Mouse (Mus musculus) hematopoietic stem cell, adult 5-6 weeks (primary cell): ENCODE data around the gene Dram2. TPM values are rescaled to one million over a fixed set of nuclear protein-coding genes. Genes with fewer than 3 reads are reported as not detected.

ENCODE experiments used
- ATAC-seq, 2 experiments: fragments of 125-278 bp in 1 of 2; replicated peaks in 1 of 2; 2 replicates each; pipeline ENCODE4 v1.8.0; 2016 to 2017; ENCODE audit warnings: inconsistent platforms in 2 of 2, mild to moderate bottlenecking in 2 of 2, moderate number of reproducible peaks in 2 of 2, low read depth in 1 of 2, moderate TSS enrichment in 1 of 2; ENCODE audit not compliant: low FRiP score in 2 of 2, poor library complexity in 2 of 2, severe bottlenecking in 2 of 2, insufficient read depth in 1 of 2, low TSS enrichment in 1 of 2
- total RNA-seq: library from RNA; stranded (forward); fragments of 172-1452, 232-1000 nt; gene quantifications from 2 replicates; pipeline ENCODE4 v1.2.3, GENCODE M21; 2017

The Dram2 gene
- 21.7 and 28.5 TPM in 2 replicates for total RNA-seq

DNA sequence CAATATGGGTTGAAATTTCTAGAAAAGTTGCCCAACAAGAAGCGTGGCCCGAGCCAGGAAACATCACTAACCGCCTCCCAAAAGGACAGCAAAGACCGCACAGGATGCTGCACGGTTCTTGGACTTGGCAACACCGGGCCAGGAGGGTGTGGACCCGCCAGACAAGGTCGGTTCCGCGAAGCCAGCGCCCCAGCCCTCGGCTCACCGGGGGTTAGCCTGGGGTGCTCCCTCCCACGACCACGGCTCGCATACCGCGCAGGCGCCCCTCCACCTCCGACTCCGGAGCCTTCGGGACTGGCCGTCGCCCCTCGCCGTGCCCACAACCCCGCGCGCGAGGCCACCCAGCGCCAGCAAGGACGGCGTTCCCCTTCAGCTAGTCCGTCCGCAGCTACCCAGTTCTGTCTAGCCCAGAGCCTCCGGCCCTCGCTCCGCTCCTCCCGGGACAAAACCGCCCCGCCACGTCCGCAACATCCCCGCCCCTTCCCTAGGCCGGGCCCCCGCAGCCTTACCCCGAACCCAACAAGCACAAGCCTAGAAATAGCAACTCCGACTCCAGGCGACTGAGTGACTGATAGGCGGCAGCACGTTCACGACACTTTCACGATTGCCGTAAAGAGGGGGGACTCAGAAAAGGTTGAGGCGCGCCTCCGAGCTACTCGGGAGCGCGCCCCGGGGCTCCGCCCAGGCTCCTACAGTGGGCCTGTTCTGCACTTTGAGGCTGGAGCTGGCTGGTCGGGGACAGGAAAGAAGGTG lies at the start of gene Dram2, which contains the start of gene Cept1:
Gene Dram2, plus strand, starts transcription at position 628 of the 753 bp plus-strand sequence.
Gene Cept1, minus strand, starts transcription at position 632 of the 753 bp plus-strand sequence.
- ATAC-seq: peak; percentile 88 to 93

DNA sequence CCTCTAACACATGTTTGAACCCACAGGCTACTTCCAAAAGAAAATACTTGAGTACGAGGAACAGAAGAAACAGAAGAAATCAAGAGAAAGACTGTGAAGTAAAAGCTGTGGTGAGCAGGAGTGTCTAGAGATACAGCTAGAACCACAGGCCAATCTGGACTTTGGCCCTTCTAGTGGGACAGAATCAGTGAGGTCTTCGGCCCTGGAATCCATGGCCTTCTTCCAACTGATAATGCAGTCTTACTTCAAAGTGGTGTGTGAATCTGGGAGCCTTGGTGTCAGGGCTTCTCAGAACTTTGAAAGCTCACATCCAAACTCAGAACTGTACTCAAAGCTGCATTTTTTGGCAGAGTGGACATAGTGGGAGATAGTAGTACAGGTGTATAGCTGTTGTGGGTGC lies 47.1 kb upstream of the Dram2 start:
- no peak for ATAC-seq

DNA sequence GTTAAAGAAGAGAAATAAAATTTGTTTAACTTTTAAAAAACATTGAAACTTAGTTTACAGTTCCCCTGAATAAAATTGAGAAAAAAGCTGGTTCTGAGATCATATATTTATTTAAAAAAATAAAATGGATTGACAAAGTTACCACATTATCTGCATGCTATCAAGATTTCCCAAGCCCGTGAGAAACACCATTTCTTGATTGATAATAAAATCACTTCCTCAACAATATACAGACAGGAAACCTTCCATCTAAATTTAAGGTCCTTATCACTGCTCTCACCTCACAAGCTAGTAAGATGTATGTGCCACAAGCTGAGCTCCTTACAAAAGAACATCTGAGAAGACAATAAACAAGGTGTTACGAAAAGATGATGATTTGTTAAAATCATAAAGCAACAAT lies 44.7 kb upstream of the Dram2 start:
- no peak for ATAC-seq

DNA sequence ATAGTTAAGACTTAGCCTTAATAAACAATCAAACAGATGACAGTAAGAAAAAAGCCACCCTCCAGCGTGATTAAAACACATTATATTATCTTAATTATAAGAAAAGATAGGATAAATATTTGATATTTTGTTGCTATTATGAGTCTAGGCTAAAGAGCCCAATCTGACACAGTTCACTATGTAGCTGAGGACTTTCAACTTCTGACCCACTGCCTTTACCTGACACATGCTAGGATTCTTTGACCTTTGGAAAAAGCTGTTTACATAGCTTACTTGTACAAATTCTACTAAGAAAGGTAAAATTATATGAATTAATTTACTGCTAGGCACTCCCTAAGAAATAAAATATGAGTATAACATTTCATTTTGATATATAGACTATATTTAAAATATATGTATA lies 36.9 kb upstream of the Dram2 start:
- ATAC-seq: no peak

DNA sequence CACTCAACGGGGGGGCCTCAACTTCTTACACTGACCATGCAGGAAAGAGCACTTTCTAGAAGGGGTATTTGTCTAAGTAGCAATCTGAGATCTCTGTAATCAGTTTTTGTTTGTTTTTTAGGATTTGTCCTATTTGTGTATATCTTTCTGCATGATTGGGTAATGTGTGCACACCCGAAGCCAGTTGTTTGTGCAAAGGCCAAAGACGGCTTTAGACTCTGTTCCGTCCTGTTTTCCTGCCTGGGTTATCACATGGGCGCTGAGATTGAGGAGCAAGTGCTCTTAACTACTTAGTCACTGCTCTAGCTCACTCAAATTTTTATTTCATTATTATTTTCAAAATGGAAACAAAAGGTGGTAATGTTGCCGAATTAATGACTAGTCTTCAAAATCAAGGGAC lies 32.6 kb upstream of the Dram2 start:
- ATAC-seq: no peak

DNA sequence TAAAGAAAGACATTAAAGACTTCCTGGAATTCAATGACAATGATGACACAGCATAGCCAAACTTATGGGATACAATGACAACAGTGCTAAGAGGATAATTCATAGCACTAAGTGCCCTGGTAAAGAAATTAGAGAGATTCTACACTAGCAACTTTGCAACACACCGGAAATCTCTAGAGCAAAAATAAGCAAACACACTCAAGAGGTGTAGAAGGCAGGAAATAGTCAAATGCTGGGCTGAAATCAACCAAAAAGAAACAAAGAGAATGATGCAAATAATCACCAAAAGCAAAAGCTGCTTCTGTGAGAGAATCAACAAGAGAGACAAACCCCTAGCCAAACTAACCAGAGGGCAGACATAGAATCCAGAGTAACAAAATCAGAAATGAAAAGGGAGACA lies 24.9 kb upstream of the Dram2 start:
- ATAC-seq: no peak

DNA sequence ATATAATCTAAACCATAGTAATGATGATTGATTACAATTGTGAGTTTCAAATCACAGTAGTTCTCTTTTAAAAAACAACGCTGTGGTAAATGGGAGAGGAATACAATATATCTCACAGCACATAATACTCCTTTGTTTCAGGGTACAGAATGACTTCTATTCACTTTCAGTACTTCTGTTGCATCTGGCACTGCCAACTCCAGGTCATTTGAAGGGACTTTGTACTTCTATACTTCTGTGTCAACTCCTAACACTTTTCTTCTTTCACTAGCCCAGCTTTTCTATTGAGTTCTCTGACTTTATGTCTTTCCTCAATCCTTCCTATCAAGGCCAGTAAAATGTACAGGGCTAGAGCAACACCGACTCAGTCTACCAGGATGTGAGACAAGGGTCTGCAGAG lies 21.2 kb upstream of the Dram2 start:
- ATAC-seq: no peak

DNA sequence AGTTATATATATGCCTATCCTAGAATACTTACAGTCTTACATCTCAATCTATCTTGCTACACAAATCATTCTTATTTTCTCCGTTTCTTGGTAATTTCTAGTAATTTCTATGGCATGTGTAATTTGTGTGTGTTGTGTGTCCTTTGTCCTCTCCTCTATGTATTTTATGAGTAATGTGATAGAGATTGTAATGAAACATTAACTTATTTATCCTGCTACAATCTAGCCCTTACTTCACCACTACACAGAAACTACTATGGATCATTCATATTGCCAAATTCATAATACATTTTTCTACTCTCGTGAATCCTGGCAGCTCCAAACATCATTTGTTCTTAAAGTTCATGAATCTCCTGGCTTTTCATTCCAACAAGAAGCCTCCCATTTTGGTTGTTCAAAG lies 19.6 kb upstream of the Dram2 start:
- no peak for ATAC-seq

DNA sequence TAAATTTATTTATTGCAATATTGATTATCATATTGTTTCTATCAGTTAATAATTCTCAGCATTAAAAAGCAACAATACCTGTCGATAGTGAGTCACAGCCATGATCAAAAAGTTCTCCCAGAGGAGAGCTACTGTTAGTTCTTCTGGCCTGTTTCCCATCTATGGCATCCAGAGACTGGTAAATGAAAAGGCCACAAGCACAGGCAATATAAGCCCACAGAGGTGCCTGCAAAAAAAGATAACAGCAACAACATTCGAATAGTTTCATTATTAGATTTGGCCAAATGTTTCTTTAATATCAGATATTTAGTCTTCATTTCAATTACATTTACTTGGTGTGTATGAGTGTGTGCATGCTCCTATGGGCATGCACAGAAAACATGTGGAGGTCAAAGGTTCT lies 14.3 kb upstream of the Dram2 start:
- ATAC-seq: no peak

DNA sequence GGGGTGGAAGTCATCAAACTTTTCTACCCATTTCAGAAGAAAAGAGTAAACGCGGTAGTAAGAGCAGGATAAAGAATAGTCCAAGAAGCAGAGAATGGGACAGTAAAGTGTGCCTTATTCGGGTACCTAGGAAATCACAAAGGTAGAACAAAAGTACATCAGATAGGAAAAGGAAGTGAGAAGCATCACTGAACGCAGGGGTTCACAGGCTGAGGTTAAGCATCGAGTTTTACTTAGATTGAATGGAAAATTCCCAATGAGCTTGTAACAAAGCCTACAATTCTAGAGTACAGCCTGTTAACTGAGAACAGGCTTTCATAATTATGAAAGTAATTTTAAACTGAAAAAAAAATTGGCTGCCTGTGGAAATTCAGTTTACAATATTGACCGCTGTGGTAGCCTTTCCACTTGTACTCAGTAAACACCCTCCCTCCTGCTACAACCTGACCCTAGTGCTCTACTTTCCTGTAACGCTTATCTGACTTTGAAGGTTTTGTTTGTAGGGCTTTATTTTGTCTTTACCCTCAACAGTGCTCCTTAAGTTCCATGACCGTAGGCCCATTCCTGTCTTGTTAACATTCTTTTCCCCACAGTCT lies 2.8 kb upstream of the Dram2 start:
- ATAC-seq: no peak

DNA sequence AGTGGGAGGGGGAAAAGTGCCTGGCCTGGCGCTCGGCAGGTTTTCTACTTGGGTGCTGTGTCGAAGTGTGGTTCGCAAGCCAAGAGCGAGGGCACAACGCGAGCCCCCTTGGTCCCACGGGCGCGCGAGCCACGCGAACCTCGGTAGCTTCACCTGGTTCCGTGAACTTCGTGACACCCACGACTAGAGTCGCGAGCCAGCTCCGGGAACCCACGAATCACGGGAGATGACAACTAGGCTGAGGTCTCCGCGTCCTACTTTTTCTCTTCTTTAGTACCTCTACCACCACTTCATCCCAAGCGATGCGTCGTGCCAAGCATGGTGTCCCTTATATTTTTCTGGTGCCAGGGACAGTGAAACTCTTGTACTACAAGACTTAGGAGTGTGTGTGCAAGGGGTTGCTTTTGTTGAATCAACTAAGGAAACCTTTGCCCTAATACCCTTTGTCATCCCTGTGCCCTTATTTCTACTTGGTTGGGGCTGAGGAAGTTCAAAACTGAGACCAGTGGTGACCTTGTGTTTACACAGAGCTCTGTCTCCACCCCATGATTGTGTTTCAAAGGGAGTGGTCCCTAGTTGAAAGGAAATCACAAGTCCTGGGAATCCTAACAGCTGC lies 434 bp downstream of the Dram2 start:
- ATAC-seq: peak; percentile 10 to 43; a peak in 3 of 4 replicates

DNA sequence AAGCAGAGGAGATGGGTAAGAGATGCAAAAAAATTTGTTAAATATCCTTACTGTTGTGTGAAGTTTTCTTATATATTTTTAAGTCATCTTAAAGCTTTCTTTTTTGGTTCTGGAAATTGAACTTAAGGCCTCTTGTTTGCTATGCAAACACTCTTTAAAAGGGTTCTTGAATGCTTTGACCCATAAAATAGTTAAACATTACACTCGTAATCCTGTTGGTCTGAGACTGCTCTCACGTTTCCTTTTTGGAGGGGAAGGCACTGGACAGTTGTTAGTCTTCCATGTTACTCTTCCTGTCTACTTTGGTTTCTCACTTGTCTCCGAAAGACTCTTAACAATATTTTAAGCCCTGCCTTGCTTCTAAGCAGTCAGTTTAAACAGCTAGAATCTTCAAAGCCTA lies 1.4 kb downstream of the Dram2 start:
- ATAC-seq: no peak

DNA sequence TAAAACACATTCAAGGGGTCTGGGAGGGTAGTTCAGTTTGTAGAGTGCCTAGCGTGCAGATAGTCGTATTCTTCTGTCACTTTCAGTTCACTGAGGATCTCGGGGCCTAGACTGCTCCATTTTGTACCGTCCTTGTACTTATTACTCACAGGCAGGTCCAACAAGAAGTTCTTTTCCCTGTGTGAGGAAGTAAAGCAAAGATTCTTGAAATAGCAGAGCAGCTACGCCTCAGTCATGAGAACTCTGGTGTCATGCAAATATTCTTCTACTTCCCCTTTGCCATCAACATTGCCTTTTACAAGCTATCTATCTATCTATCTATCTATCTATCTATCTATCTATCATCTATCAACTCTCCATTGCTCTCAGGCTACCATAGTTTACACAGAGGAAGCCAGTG lies 5.8 kb downstream of the Dram2 start:
- ATAC-seq: no peak

DNA sequence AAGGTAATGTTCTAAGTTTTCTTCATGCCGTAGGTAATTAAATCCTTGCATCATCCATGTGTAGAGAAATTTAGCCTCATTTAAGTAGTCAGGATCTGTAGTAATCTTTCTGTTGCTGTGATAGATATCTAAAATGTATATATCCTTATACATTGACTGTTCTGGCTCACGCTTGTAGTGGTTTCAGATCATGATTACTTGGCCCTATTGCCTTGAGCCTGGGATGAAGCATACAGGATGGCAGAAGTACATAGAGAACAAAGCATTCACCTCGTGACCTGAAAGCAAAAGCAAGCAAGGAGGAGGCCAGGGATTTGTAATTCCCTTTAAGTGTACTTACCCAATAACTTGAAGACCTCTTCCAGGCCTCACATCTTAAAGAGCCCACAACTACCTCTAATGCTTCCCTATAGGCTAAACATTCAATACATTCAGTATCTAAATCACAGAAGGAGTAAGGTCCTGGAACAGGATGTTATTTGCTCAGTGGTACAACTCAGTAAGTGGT lies 8.2 kb downstream of the Dram2 start:
- no peak for ATAC-seq

DNA sequence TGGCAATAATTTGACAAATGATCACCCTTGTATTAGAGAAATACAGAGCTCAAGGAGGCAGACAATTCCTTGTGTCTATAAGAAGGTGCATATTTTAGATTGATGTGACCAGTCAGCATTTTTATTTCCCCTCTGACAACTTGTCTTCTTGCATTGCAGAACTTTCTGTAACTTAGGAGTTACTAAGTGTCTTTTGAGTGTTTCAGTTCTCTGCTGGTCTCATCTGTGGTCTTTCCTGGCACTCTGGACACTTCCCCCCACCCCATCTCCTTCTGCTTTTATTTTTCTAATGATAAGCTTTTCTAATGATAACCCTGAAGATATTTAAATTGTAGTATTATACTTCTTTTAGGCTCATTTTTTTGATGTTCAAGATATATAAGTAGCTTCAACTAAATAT lies 10.7 kb downstream of the Dram2 start:
- no peak for ATAC-seq

DNA sequence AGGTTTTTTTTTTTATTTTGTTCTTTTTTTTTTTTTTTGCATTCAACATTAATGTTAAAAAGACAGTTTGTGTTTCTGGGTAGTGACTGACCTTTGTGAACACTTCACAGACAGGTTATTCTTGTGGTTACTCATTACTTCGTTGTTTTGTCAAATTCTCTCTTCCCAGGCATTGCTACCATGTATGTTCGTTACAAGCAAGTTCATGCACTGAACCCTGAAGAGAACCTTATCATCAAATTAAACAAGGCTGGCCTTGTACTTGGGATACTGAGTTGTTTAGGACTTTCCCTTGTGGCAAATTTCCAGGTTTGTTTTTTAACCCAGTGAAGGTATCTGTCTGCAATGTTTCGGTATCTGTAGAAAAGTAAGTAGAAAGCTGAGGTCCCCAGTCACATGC lies 18.3 kb downstream of the Dram2 start:
- ATAC-seq: no peak

DNA sequence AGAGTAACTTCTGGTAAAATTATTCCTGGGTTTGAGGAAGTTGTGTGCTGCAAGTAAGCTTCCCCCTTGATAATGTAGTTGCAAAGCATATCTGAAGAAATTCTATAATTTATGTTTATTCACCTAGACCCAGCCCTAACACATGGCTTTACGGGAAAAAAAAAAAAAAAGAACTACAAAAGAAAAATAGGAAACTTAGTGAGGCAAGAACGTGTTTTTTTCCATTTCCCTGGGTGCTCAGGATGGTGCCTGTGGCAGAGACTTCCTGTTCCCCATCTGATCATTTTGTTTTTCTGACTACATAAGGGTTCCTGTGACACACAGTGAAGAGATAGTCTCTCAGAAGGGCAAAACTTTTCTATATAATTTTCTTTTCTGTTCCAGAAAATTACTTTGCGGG lies 25.6 kb downstream of the Dram2 start:
- no peak for ATAC-seq

DNA sequence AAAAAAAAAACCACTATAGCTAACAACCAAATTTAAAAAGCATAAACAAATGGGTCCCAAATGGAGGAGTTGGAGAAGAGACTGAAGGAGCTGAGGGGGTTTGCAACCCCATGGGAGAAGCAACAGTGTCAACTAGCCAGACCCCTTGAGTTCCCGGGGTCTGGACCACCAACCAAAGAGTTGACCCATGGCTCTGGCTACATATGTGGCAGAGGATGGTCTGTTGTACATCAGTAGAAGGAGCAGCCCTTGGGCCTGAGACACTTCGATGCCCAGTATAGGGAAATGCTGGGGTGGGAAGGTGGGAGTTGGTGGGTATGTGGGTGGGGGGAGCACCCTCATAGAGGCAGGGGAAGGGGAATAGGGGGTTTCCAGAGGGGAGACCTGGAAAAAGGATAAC lies 31.7 kb downstream of the Dram2 start:
- ATAC-seq: no peak
